Mouse (Mus musculus) embryonic facial prominence, embryonic 15.5 days (tissue): ENCODE data around the gene Atoh7. TPM values are rescaled to one million over a fixed set of nuclear protein-coding genes. Genes with fewer than 3 reads are reported as not detected.
"Not testable (repeated sequence)": the region's sequence is repeated elsewhere in the genome, so short reads cannot be mapped to it uniquely, and the experiment has no call there.

Source experiments
- ATAC-seq: fragments of 200-750 bp; cut with Nextera tagmentation; 2 replicates; pipeline ENCODE4 v1.8.0; 2017; ENCODE audit warnings: low read depth, moderate TSS enrichment; ENCODE audit not compliant: insufficient number of reproducible peaks, low FRiP score, low TSS enrichment
- H3K27ac ChIP-seq: fragments of 300-500 bp; sonication (generic); replicated peaks from 2 replicates; pipeline ENCODE4 v1.5.1; 2015; ENCODE audit warnings: mild to moderate bottlenecking, inconsistent platforms
- H3K27me3 ChIP-seq: fragments of 300-500 bp; sonication (generic); 2 replicates; pipeline ENCODE4 v1.6.1; 2015; ENCODE audit warnings: inconsistent platforms
- H3K36me3 ChIP-seq: fragments of 300-500 bp; sonication (generic); 2 replicates; pipeline ENCODE4 v1.6.1; 2015; ENCODE audit warnings: mild to moderate bottlenecking, inconsistent platforms
- H3K4me1 ChIP-seq: fragments of 300-500 bp; sonication (generic); 2 replicates; pipeline ENCODE4 v1.6.1; 2015; ENCODE audit warnings: inconsistent platforms
- H3K4me2 ChIP-seq: fragments of 300-500 bp; sonication (generic); replicated peaks from 2 replicates; pipeline ENCODE4 v1.6.1; 2015; ENCODE audit warnings: mild to moderate bottlenecking, inconsistent platforms
- H3K4me3 ChIP-seq: fragments of 300-500 bp; sonication (generic); replicated peaks from 2 replicates; pipeline ENCODE4 v1.5.1; 2015; ENCODE audit warnings: mild to moderate bottlenecking, inconsistent platforms
- H3K9ac ChIP-seq: fragments of 300-500 bp; sonication (generic); 2 replicates; pipeline ENCODE4 v1.6.1; 2015; ENCODE audit warnings: inconsistent platforms
- H3K9me3 ChIP-seq: fragments of 300-500 bp; sonication (generic); replicated peaks from 2 replicates; pipeline ENCODE4 v1.6.1; 2016; ENCODE audit warnings: inconsistent platforms
- WGBS: fragments of 180-500 bp; shearing (Covaris S2); methylation state at CpG from one replicate; pipeline ENCODE4 v1.1.7; 2015; 5-methylcytosine and 5-hydroxymethylcytosine counted together
- polyA plus RNA-seq: library from polyadenylated mRNA; unstranded; fragments of >200 nt; fragmentation: Nextera tagmentation; extraction: Ambion mirVana; gene quantifications from 2 replicates; pipeline ENCODE4 v1.2.1, GENCODE M21; 2015

The Atoh7 gene
- 0.24 and 0.32 TPM in 2 replicates for polyA plus RNA-seq

GRCm38 (mm10) chr10:63099521-63099920, at the start of gene Atoh7:
TSS of gene Atoh7 (plus strand) at chr10:63099651.
- Histone ChIP-seq H3K27ac (no peak within 1 kb of the TSS), H3K9me3 (no peaks in the 10 kb centered on the region), H3K4me2 (peak within 1 kb of the TSS; percentile 94), H3K9ac (peak within 1 kb of the TSS; percentile 48), H3K27me3 (peaks cover 15% of the 10 kb centered on the region), H3K4me3 (peak within 1 kb of the TSS; percentile 59), H3K4me1 (peaks cover 11% of the 10 kb centered on the region; the same call in 1 of the 2 replicates), H3K36me3 (no peaks in the 10 kb centered on the region)
- WGBS: 4% methylated on average over 16 of the region's 16 CpGs
- ATAC-seq: no peak

GRCm38 (mm10) chr10:63051267-63051666, 48.2 kb upstream of the Atoh7 start:
- H3K9ac ChIP-seq: no peak overlapping the region
- H3K4me3 ChIP-seq: no peak overlapping the region
- H3K9me3 ChIP-seq: no peaks in the 10 kb centered on the region
- no peak overlapping the region for H3K27ac ChIP-seq
- WGBS: 70% methylated on average over 7 of the region's 7 CpGs
- H3K4me1 ChIP-seq: no peaks in the 10 kb centered on the region
- no peaks in the 10 kb centered on the region for H3K36me3 ChIP-seq
- no peaks in the 10 kb centered on the region for H3K27me3 ChIP-seq
- no peak for ATAC-seq
- H3K4me2 ChIP-seq: no peak overlapping the region

GRCm38 (mm10) chr10:63052011-63052410, 47.4 kb upstream of the Atoh7 start:
- ATAC-seq: no peak
- Histone ChIP-seq H3K9ac (no peak overlapping the region), H3K27ac (no peak overlapping the region), H3K9me3 (no peaks in the 10 kb centered on the region), H3K4me2 (no peak overlapping the region), H3K4me3 (no peak overlapping the region), H3K4me1 (no peaks in the 10 kb centered on the region), H3K27me3 (no peaks in the 10 kb centered on the region), H3K36me3 (no peaks in the 10 kb centered on the region)
- 78% methylated on average over 6 of the region's 6 CpGs for WGBS

GRCm38 (mm10) chr10:63053007-63053406, 46.4 kb upstream of the Atoh7 start:
- no peak for ATAC-seq
- Histone ChIP-seq H3K9me3 (no peaks in the 10 kb centered on the region), H3K4me1 (no peaks in the 10 kb centered on the region), H3K27ac (no peak overlapping the region), H3K4me2 (no peak overlapping the region), H3K27me3 (no peaks in the 10 kb centered on the region), H3K4me3 (no peak overlapping the region), H3K36me3 (no peaks in the 10 kb centered on the region), H3K9ac (no peak overlapping the region)
- WGBS: 46% methylated on average over 6 of the region's 6 CpGs

GRCm38 (mm10) chr10:63054071-63054470, 45.4 kb upstream of the Atoh7 start:
- not testable (repeated sequence) for H3K9me3 ChIP-seq, ATAC-seq, H3K4me3 ChIP-seq, H3K9ac ChIP-seq, H3K4me2 ChIP-seq, H3K4me1 ChIP-seq, H3K27me3 ChIP-seq, H3K27ac ChIP-seq, H3K36me3 ChIP-seq
- WGBS: 85% methylated on average over 6 of the region's 6 CpGs

- Histone ChIP-seq H3K27me3 (no peaks in the 10 kb centered on the region), H3K4me1 (no peaks in the 10 kb centered on the region), H3K4me3 (no peak overlapping the region), H3K27ac (no peak overlapping the region), H3K36me3 (no peaks in the 10 kb centered on the region), H3K4me2 (no peak overlapping the region), H3K9ac (no peak overlapping the region), H3K9me3 (no peaks in the 10 kb centered on the region)
- 72% methylated on average over 2 of the region's 2 CpGs for WGBS
- ATAC-seq: no peak
Measured at GRCm38 (mm10) chr10:63054586-63054985, 44.9 kb upstream of the Atoh7 start.

GRCm38 (mm10) chr10:63056966-63057750, 42.3 kb upstream of the Atoh7 start:
- Histone ChIP-seq H3K9me3 (no peaks in the 10 kb centered on the region), H3K4me1 (no peaks in the 10 kb centered on the region), H3K36me3 (no peaks in the 10 kb centered on the region), H3K27ac (no peak overlapping the region), H3K27me3 (no peaks in the 10 kb centered on the region), H3K4me2 (no peak overlapping the region), H3K4me3 (no peak overlapping the region), H3K9ac (no peak overlapping the region)
- WGBS: 39% methylated on average over 24 of the region's 24 CpGs
- no peak for ATAC-seq

GRCm38 (mm10) chr10:63059862-63060261, 39.6 kb upstream of the Atoh7 start, which contains the start of gene Pbld1:
TSS of gene Pbld1 (plus strand) at chr10:63060162.
- no peak within 1 kb of the TSS for H3K27ac ChIP-seq
- WGBS: 73% methylated on average over 2 of the region's 2 CpGs
- no peak for ATAC-seq

GRCm38 (mm10) chr10:63060406-63060805, 39.0 kb upstream of the Atoh7 start:
- H3K4me3 ChIP-seq: no peak overlapping the region
- WGBS: 69% methylated on average over 11 of the region's 11 CpGs
- no peak overlapping the region for H3K4me2 ChIP-seq
- no peak overlapping the region for H3K27ac ChIP-seq
- no peaks in the 10 kb centered on the region for H3K27me3 ChIP-seq
- no peaks in the 10 kb centered on the region for H3K36me3 ChIP-seq
- no peak overlapping the region for H3K9ac ChIP-seq
- H3K9me3 ChIP-seq: no peaks in the 10 kb centered on the region
- H3K4me1 ChIP-seq: no peaks in the 10 kb centered on the region
- ATAC-seq: no peak

More at GRCm38 (mm10) chr10:63059862-63060261, 39.6 kb upstream of the Atoh7 start, which contains the start of gene Pbld1:
- no peak within 1 kb of the TSS for H3K9ac ChIP-seq
- H3K9me3 ChIP-seq: no peaks in the 10 kb centered on the region
- no peak within 1 kb of the TSS for H3K4me3 ChIP-seq
- no peaks in the 10 kb centered on the region for H3K36me3 ChIP-seq
- H3K4me1 ChIP-seq: no peaks in the 10 kb centered on the region
- no peak within 1 kb of the TSS for H3K4me2 ChIP-seq
- H3K27me3 ChIP-seq: no peaks in the 10 kb centered on the region

- Histone ChIP-seq H3K9ac (no peak overlapping the region), H3K36me3 (no peaks in the 10 kb centered on the region), H3K9me3 (no peaks in the 10 kb centered on the region)
Measured at GRCm38 (mm10) chr10:63061266-63061665, 38.2 kb upstream of the Atoh7 start.

GRCm38 (mm10) chr10:63062696-63063095, 36.8 kb upstream of the Atoh7 start:
- H3K4me2 ChIP-seq: no peak overlapping the region
- H3K9me3 ChIP-seq: no peaks in the 10 kb centered on the region
- WGBS: 95% methylated on average over 5 of the region's 5 CpGs
- no peak overlapping the region for H3K27ac ChIP-seq
- H3K4me3 ChIP-seq: no peak overlapping the region
- H3K36me3 ChIP-seq: no peaks in the 10 kb centered on the region
- H3K4me1 ChIP-seq: no peaks in the 10 kb centered on the region
- no peaks in the 10 kb centered on the region for H3K27me3 ChIP-seq
- H3K9ac ChIP-seq: no peak overlapping the region
- ATAC-seq: no peak

More at GRCm38 (mm10) chr10:63061266-63061665, 38.2 kb upstream of the Atoh7 start:
- Histone ChIP-seq H3K4me1 (no peaks in the 10 kb centered on the region), H3K4me2 (no peak overlapping the region), H3K27me3 (no peaks in the 10 kb centered on the region), H3K4me3 (no peak overlapping the region), H3K27ac (no peak overlapping the region)
- no peak for ATAC-seq
- 64% methylated on average over 12 of the region's 12 CpGs for WGBS

GRCm38 (mm10) chr10:63063365-63063764, 36.1 kb upstream of the Atoh7 start:
- WGBS: 75% methylated on average over 7 of the region's 7 CpGs
- Histone ChIP-seq H3K9ac (no peak overlapping the region), H3K4me3 (no peak overlapping the region), H3K36me3 (no peaks in the 10 kb centered on the region), H3K4me2 (no peak overlapping the region), H3K27ac (no peak overlapping the region), H3K27me3 (no peaks in the 10 kb centered on the region), H3K9me3 (no peaks in the 10 kb centered on the region), H3K4me1 (no peaks in the 10 kb centered on the region)
- no peak for ATAC-seq
